Mouse (Mus musculus) Patski (cell line): Measurements from ENCODE around the gene Trabd2b. TPM values are rescaled to one million over a fixed set of nuclear protein-coding genes. Genes with fewer than 3 reads are reported as not detected.
A peak's percentile ranks its signal among the peaks of the same experiment; 100 is the strongest.

ENCODE experiments used
- ATAC-seq: fragments of 100-300 bp; one replicate; pipeline ENCODE4 v1.8.0; 2021
- CTCF ChIA-PET: fragments of 350-600 bp; sonication (Branson Sonifier 250); formaldehyde crosslinking; loops from one replicate; lab custom pipeline; 2022; ENCODE audit warnings: inconsistent platforms; lab: Charles Lee
- POLR2A ChIA-PET: fragments of 350-600 bp; sonication (Branson Sonifier 250); formaldehyde crosslinking; loops from one replicate; lab custom pipeline; 2022; ENCODE audit warnings: antibody characterized with exemption, inconsistent platforms; lab: Charles Lee
- DNase-seq: peaks from one replicate; pipeline ENCODE4 v3.0.0-alpha.2; 2011; ENCODE audit warnings: low read depth, low spot score
- H3K27me3 ChIP-seq: fragments of 371-371 bp; one replicate; pipeline ENCODE4 v1.5.1; 2021
- CTCF ChIP-seq: fragments of 100-300 bp; IDR thresholded peaks from one replicate; pipeline ENCODE4 v1.5.1; 2021
- in situ Hi-C: fragments of 300-500 bp; cut with MboI; formaldehyde crosslinking; loops from 3 replicates; pipeline ENCODE4 v1.11.1; 2018; ENCODE audit warnings: low pct_unique_long_range_greater_than_20kb, mixed read lengths
- polyA plus RNA-seq: library from polyadenylated mRNA; unstranded; gene quantifications from one replicate; pipeline ENCODE4 v1.2.3, GENCODE M21; 2021

Gene Trabd2b
- polyA plus RNA-seq, 1 experiment from 2014 or later = 0.63 TPM

DNA sequence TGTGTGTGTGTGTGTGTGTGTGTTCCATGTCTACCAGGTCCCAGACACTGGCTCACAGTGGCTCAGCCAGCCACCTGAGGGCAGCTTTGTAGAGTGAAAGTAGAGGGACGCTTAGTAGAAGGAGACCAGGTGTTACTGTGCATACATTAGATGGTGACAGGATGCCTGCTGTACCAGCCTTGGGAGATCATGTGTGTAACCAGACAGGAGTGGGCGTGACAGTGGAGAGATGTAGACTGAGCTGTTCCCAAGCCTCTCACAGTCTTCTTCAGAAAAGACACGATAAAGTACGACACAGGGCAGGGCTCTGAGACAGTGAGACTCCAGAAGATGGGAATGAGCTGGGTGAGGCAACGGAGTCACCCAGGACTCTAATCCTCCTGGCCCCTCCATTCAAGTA, 54.6 kb downstream of the Trabd2b start:
- no peak for TF ChIP-seq CTCF
- in situ Hi-C loops = no loop called here
- ChIA-PET CTCF (no interaction called here), POLR2A (no interaction called here)
- H3K27me3 ChIP-seq = no peaks in the 10 kb centered on the region
- DNase-seq = no peak
- ATAC-seq = no peak

DNA sequence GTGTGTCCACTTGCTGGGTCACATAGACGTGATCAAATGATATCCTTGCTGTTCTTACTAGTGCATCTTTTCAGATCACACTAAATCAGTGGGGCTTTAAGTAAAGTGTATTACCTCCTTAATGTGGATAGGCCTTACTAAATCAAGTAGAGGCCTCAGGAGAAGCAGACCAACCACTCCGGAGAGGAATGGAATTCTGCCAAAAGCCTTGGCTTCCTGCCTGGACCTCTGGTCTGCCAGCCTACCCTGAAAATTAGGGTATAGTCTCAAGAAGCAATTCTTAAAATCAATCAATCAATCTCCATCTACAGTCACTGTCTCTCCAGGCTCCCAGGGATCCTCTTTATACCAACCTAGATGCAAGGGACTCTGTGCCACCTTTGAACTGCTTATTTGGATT, 59.1 kb downstream of the Trabd2b start:
- in situ Hi-C loops = no loop called here
- H3K27me3 ChIP-seq = no peaks in the 10 kb centered on the region
- ATAC-seq = no peak
- ChIA-PET POLR2A (no interaction called here), CTCF (no interaction called here)
- DNase-seq = no peak
- TF ChIP-seq CTCF = no peak

DNA sequence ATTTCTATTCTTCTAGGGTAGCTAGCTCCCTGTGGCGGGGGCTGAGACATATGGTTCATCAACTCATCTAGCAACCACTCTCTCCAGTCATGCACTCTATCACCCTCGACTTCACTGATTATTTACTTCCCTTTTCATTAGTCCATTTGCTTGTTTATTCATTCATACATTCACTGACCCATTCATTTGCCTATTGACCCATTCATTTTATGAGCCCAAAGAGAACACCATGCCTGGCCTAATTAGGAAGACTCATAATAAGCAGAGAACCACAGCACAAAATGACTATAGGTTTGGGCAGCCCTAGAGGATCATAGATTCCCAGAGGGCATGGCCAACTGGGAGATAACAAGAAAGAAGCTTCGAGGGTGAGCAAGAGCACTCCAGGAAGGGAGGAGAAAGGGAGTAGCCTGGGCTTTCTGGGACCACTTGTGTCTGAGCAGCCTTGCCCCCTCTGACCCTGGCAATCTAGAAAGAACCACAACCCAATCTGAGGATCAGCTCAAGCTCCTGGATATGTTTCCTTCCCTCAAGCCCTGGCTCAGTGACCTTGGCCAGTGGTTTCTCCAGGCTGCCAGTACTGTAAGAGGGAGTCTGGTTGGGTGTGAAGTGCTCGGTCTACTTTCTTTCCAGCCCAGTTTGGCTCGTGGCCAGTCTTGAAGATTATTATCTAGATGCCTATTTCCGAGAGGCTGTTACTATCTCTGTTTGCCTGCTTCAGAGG, 61.0 kb downstream of the Trabd2b start:
- POLR2A ChIA-PET = no interaction called here
- ATAC-seq (no peak), DNase-seq (no peak)
- no peaks in the 10 kb centered on the region for H3K27me3 ChIP-seq
- in situ Hi-C loops = no loop called here
- CTCF ChIA-PET = no interaction called here
- TF ChIP-seq CTCF = no peak

DNA sequence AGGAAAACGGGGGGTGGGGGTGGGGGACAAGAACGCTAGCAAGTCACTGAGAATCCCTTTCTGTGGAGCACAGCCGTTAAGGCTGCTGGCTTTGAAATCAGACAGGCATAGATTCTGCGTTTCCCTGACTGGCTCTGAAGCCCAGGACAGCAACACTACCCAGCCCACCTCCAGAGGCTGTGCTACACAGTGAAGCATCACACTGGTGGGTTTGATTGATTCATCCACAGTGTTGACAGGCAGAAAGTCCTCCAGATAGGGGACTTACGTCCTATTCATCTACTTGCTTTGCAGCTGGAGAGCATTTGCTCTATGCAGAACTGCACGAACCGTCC, 61.5 kb downstream of the Trabd2b start:
- ATAC-seq (no peak), DNase-seq (no peak)
- CTCF ChIA-PET = no interaction called here
- in situ Hi-C loops = no loop called here
- no peaks in the 10 kb centered on the region for H3K27me3 ChIP-seq
- POLR2A ChIA-PET = no interaction called here
- no peak for TF ChIP-seq CTCF

DNA sequence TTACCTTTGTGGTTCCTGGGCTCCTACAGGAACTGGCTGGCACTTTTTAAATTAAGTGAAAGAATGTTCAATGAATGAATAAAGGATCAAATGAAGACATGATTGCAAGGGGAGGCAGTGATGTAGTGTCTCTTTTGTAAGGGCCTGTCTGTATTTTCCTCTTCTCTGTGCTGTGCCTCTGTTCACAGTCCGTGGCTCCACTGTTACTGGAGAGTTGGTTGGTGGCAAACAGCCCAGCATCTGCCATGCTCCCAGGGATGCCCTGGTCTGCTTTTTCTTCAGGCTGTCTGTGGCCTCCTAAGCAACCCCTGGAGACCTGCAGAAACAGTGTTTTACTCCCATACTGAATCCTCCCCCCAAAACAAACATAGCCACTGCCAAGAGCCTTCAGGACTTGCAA, 63.4 kb downstream of the Trabd2b start:
- POLR2A ChIA-PET = no interaction called here
- ATAC-seq (no peak), DNase-seq (no peak)
- no peaks in the 10 kb centered on the region for H3K27me3 ChIP-seq
- CTCF ChIA-PET = no interaction called here
- in situ Hi-C loops = no loop called here
- TF ChIP-seq CTCF = no peak

DNA sequence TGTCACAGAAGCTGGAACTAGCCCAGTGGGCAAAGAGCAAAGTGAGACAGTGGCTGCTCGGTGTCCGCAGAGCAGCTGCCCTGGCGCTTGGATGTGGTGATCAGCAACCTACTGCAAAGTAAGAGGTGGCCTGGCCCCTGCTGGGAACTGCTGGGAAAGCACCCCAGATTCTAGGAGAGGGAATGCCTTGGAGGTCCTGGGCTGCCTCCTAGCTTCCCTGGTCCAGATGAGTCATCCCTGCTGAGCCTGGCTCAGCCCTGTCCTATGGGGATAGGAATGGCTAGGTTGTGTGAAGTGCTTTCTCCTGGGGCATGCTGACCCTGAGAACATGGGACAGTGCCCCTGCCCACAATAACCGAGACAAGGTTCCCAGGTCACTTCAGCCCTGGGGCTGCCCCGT, 65.6 kb downstream of the Trabd2b start:
- DNase-seq = no peak

DNA sequence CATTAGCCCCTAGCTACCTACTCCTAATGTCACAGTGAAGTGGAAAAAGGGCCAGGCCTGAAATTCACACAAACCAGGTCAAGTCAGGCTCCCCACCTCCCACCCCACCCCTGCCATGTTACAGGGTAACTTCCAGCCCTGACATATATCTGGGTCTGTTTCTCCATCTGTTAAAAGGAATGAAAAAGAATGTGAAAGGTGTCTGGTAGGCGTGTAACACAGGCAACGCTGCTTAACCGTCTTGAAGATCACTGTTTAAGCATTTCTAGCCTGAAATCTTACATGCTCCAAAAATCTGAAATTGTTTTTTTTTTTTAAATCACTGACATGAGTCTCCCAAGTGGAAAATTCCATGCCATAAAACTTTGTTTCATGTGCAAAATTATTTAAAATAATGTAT, 69.8 kb downstream of the Trabd2b start:
- in situ Hi-C loops = no loop called here
- DNase-seq = no peak
- no peaks in the 10 kb centered on the region for H3K27me3 ChIP-seq
- no peak for ATAC-seq
- CTCF ChIA-PET = no interaction called here
- TF ChIP-seq CTCF = no peak
- POLR2A ChIA-PET = no interaction called here

More for the DNA sequence above, 65.6 kb downstream of the Trabd2b start:
- CTCF ChIA-PET = interaction anchor here (0.9 to 1.5 kb wide), 3 partner anchors 9 to 33 kb away, joined by 3 to 7 read pairs (median 4); no protein-coding TSS in a partner anchor
- POLR2A ChIA-PET = interaction anchor here (0.7 kb wide), 1 partner anchor 70 kb away, joined by 3 read pairs; no protein-coding TSS in a partner anchor
- no peaks in the 10 kb centered on the region for H3K27me3 ChIP-seq
- ATAC-seq = peak; percentile 99
- no peak for TF ChIP-seq CTCF
- in situ Hi-C loops = no loop called here

DNA sequence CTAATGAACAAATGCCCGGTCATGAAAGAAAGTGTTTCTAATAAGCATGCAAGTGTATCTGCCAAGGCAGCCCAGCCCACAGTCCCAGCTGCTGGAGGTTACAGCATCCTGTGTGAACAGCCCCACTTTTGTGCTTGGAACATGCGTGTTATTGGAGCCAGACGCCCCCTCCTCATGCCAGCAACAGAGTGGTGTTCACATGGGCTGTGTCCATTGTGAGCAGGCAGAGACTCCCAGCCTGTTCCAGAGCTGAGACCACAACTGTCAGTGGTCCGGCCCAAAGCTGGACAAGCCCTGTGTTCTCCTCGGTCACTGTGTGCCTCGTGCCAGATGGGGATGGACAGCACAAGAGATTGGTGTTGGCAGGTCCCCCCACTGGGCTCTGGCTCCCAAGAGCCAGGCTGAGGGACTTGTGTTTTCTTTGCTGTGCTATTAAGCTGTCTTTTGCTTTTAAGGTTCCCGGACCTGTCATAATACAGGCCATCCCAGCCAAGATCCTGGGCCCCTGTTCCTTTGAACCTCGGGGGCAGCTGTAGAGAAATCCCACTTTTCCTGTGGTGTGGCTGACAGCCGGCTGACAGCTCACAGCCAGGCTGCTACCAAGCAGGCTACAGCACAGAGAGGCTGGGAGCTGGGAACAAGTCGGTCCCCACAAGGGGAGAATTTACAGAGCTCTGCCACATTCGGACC, 70.7 kb downstream of the Trabd2b start:
- ATAC-seq (no peak), DNase-seq (no peak)
- no peak for TF ChIP-seq CTCF
- no peaks in the 10 kb centered on the region for H3K27me3 ChIP-seq
- POLR2A ChIA-PET = no interaction called here
- CTCF ChIA-PET = no interaction called here
- in situ Hi-C loops = no loop called here

DNA sequence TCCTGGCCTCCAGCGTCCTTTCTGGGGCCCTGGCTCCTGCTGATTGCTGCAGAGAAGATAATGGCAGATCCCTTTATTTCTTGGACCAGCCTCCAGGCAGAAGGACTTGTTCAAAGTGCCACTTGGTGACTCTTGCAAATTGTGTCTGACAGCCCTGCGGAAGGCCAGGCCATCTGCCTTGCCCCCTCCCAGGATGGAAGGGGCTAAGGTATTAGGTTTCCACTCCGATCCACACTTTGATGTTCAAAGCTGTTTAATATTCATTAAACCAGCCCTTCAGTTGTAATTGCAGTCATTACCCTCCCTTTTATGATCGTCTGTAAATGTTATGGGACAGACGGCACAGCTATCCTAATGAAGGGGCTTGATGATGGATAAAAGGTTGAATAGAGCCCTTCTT, 75.0 kb downstream of the Trabd2b start:
- DNase-seq (no peak), ATAC-seq (no peak)
- no peaks in the 10 kb centered on the region for H3K27me3 ChIP-seq
- in situ Hi-C loops = no loop called here
- CTCF ChIA-PET = interaction anchor here (1.2 kb wide), 1 partner anchor 154 kb away, joined by 3 read pairs; no protein-coding TSS in a partner anchor
- POLR2A ChIA-PET = no interaction called here
- no peak for TF ChIP-seq CTCF

DNA sequence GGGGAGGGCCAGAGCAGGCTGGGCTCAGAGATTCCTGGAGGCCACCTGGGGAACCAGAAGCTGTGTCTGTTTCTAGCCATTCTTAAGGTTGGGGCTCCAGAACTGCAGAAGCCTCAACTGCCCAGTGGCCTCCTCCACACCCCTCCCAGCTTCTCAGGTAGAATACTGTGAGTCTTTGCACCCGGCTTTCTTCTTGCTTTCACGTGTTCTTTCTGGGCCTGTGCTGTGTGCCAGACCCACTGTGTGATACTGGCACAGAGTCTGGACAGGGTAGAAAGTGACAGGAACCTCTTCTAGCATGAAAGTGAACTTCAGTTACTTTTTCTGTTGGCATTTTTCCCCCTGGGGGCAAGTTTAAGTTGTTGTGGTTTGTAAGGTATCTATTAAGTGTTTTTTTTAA, 77.6 kb downstream of the Trabd2b start:
- POLR2A ChIA-PET = no interaction called here
- no peak for TF ChIP-seq CTCF
- no peaks in the 10 kb centered on the region for H3K27me3 ChIP-seq
- in situ Hi-C loops = no loop called here
- DNase-seq (no peak), ATAC-seq (no peak)
- CTCF ChIA-PET = no interaction called here

DNA sequence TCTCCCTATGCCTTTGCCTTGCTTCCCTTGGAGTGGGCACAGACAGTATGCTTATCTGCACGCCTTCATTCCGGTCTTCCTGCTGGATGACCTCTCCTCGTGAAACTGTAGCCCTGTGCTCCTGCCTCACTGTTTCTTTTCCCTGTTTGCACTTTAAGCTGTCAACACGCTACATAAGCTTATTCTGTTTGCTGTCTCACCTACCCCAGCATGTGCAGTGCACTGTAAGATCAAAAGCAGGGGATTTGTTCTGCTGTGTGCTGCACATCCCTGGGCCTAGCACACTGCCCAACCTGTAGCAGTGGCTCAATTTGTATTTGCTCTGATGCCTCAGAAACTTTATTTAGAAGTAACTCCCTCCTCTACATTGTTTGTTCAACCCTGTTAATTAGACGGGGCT, 79.5 kb downstream of the Trabd2b start:
- POLR2A ChIA-PET = no interaction called here
- TF ChIP-seq CTCF = no peak
- no peak for DNase-seq
- CTCF ChIA-PET = interaction anchor here (1.0 kb wide), 1 partner anchor 33 kb away, joined by 3 read pairs; no protein-coding TSS in a partner anchor
- in situ Hi-C loops = no loop called here
- ATAC-seq = no peak
- no peaks in the 10 kb centered on the region for H3K27me3 ChIP-seq
